Mouse (Mus musculus) embryonic facial prominence, embryonic 11.5 days (tissue): ENCODE results near the gene Sdk1. TPM values are rescaled to one million over a fixed set of nuclear protein-coding genes. Genes with fewer than 3 reads are reported as not detected.

Source experiments
- ATAC-seq: fragments of 200-750 bp; cut with Nextera tagmentation; replicated peaks from 2 replicates; pipeline ENCODE4 v1.8.0; 2017; ENCODE audit warnings: low read depth; ENCODE audit not compliant: insufficient number of reproducible peaks, low FRiP score, low TSS enrichment
- DNase-seq: peaks from one replicate; pipeline ENCODE4 v3.0.0-alpha.2; 2015; ENCODE audit warnings: low spot score
- H3K27ac ChIP-seq: fragments of 300-500 bp; sonication (generic); replicated peaks from 2 replicates; pipeline ENCODE4 v1.5.1; 2014; ENCODE audit warnings: mild to moderate bottlenecking, low read depth, low read length, control low read depth
- H3K27me3 ChIP-seq: fragments of 300-500 bp; sonication (generic); 2 replicates; pipeline ENCODE4 v1.6.1; 2014; ENCODE audit warnings: mild to moderate bottlenecking, low read length, moderate library complexity, mixed read lengths; ENCODE audit not compliant: control insufficient read depth, insufficient read depth
- H3K36me3 ChIP-seq: fragments of 300-500 bp; sonication (generic); replicated peaks from 2 replicates; pipeline ENCODE4 v1.6.1; 2014; ENCODE audit warnings: low read depth, mild to moderate bottlenecking, low read length, moderate library complexity, mixed read lengths; ENCODE audit not compliant: control insufficient read depth, insufficient read depth
- H3K4me1 ChIP-seq: fragments of 300-500 bp; sonication (generic); 2 replicates; pipeline ENCODE4 v1.6.1; 2014; ENCODE audit warnings: low read length, mixed read lengths; ENCODE audit not compliant: control insufficient read depth, insufficient read depth
- H3K4me2 ChIP-seq: fragments of 300-500 bp; sonication (generic); 2 replicates; pipeline ENCODE4 v1.6.1; 2014; ENCODE audit warnings: low read depth, mild to moderate bottlenecking, control low read depth, low read length, moderate library complexity
- H3K4me3 ChIP-seq: fragments of 300-500 bp; sonication (generic); 2 replicates; pipeline ENCODE4 v1.5.1; 2014; ENCODE audit warnings: low read depth, low read length, control low read depth
- H3K9ac ChIP-seq: fragments of 300-500 bp; sonication (generic); replicated peaks from 2 replicates; pipeline ENCODE4 v1.6.1; 2014; ENCODE audit warnings: mild to moderate bottlenecking, control low read depth, low read length
- H3K9me3 ChIP-seq: fragments of 300-500 bp; sonication (generic); replicated peaks from 2 replicates; pipeline ENCODE4 v1.6.1; 2016; ENCODE audit warnings: mild to moderate bottlenecking, low read length, inconsistent platforms, mixed read lengths; ENCODE audit not compliant: control insufficient read depth
- WGBS: fragments of 180-500 bp; shearing (Covaris S2); extraction: QIAGEN DNeasy Blood & Tissue Kit; methylation state at CpG from one replicate; pipeline ENCODE4 v1.1.7; 2014; 5-methylcytosine and 5-hydroxymethylcytosine counted together
- polyA plus RNA-seq: library from polyadenylated mRNA; unstranded; fragments of >200 nt; fragmentation: Nextera tagmentation; extraction: Ambion mirVana; gene quantifications from 2 replicates; pipeline ENCODE4 v1.2.1, GENCODE M21; 2014

Gene Sdk1
- polyA plus RNA-seq, 1 experiment from 2014 or later = 1.2 TPM

DNA sequence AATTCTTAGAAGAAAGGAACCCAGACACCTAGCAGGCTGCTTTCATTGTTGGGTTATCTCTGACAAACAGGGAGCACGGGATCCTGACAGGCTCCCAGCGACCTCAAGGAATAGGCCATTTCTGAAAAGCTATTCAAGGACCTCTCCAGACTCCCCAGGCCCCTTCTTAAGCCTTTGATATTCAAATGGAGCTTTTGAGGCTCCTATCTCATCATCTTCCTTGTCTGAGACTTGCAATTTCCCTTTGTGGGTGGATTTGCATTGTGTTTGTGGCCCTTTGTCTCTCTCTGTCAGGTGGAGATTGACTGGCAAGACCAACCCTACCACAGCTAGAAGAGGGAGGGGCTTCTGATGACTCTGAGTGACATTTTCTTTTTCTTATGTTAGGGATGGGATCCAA lies 888.7 kb downstream of the Sdk1 start:
- no peaks in the 10 kb centered on the region for H3K27me3 ChIP-seq
- DNase-seq (no peak), ATAC-seq (no peak)
- H3K4me2 ChIP-seq = no peak overlapping the region
- H3K36me3 ChIP-seq = no peaks in the 10 kb centered on the region
- H3K4me1 ChIP-seq = no peaks in the 10 kb centered on the region
- 9% methylated on average over 2 of the region's 2 CpGs for WGBS
- no peak overlapping the region for H3K27ac ChIP-seq
- H3K9ac ChIP-seq = no peak overlapping the region
- H3K4me3 ChIP-seq = no peak overlapping the region
- H3K9me3 ChIP-seq = no peaks in the 10 kb centered on the region

- WGBS = 76% methylated on average over 7 of the region's 7 CpGs
- no peaks in the 10 kb centered on the region for H3K36me3 ChIP-seq
- DNase-seq = no peak
- no peak overlapping the region for H3K27ac ChIP-seq
- H3K9ac ChIP-seq = no peak overlapping the region
- H3K4me1 ChIP-seq = no peaks in the 10 kb centered on the region
- no peaks in the 10 kb centered on the region for H3K9me3 ChIP-seq
- no peak overlapping the region for H3K4me3 ChIP-seq
- ATAC-seq = no peak
- no peaks in the 10 kb centered on the region for H3K27me3 ChIP-seq
- H3K4me2 ChIP-seq = no peak overlapping the region
Measured at GRCm38 (mm10) chr5:142139978-142140377, 898.7 kb downstream of the Sdk1 start.

DNA sequence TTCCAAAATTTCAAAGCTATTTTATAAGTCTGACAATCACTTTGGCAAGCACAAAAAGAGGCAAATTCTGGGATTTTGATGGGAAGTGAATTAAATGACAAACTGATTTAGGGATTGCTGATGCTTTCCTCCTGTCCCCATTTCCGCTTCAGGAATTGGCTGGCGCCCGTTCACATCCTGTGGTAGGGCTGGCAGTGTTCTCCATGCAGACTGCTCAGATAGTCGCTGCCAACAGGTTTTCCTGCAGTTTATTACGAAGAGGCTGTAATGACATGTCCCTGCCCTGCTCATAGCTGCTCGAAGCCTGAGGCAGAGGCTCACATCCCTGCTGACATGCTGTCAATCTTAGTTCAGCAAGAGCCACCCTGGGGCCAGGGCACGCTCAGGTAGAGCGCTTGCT lies 908.3 kb downstream of the Sdk1 start:
- H3K9me3 ChIP-seq = no peaks in the 10 kb centered on the region
- whole genome bisulfite sequencing = 82% methylated on average over 8 of the region's 8 CpGs
- no peaks in the 10 kb centered on the region for H3K36me3 ChIP-seq
- no peaks in the 10 kb centered on the region for H3K4me1 ChIP-seq
- ATAC-seq = no peak
- no peak for DNase-seq
- H3K4me2 ChIP-seq = no peak overlapping the region
- H3K27ac ChIP-seq = no peak overlapping the region
- no peaks in the 10 kb centered on the region for H3K27me3 ChIP-seq
- H3K9ac ChIP-seq = no peak overlapping the region
- H3K4me3 ChIP-seq = no peak overlapping the region

GRCm38 (mm10) chr5:142150756-142151155 lies 909.5 kb downstream of the Sdk1 start:
- no peaks in the 10 kb centered on the region for H3K9me3 ChIP-seq
- WGBS = 93% methylated on average over 4 of the region's 4 CpGs
- H3K9ac ChIP-seq = no peak overlapping the region
- H3K27ac ChIP-seq = no peak overlapping the region
- no peak overlapping the region for H3K4me3 ChIP-seq
- H3K4me2 ChIP-seq = no peak overlapping the region
- no peaks in the 10 kb centered on the region for H3K4me1 ChIP-seq
- ATAC-seq (no peak), DNase-seq (no peak)
- no peaks in the 10 kb centered on the region for H3K36me3 ChIP-seq
- no peaks in the 10 kb centered on the region for H3K27me3 ChIP-seq

DNA sequence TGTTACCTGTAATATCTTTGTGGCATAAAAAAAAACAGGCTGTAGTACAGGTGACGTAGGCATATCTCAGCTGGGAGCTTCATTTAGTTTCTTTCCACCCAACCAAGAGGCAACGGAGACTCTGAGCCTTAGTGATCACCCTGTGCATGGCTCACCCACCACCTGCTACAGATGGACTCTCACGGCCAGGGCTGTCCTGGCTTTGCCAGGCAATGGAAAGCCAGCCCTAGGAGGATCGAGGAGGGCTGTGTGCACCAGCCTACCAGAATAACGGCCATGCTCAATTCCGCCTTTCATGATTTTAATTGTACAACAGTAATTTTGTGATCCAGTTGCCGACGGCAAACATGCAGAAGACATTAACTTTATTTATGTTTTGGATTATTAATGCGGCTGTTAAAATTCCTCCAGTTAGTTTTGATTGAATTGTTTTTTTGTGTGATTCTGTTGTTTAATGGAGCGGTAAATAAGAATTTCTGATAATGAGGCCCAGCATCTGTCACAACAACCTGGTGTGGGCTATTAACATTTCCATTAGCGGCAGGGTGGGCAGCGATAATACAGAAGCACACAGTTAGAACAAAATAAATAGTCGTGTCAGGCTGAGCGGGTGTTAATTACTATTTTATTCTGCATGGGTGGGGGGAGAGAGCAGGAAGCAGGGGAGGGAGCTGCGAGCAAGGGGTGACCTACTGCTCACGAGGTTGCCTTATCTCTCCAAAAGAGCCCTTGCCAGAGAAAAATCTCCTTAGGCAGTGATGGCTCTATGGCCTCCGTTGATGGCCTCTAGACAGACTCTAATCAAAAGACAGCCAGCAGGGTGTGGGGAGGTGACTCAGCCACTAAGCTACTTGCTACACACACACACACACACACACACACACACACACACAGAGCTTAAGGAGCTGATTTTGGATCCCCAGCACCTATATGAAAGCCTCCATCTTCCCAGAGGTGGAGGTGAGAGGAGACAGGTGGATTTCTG lies 915.9 kb downstream of the Sdk1 start:
- H3K36me3 ChIP-seq = no peaks in the 10 kb centered on the region
- no peak overlapping the region for H3K4me2 ChIP-seq
- DNase-seq = no peak
- H3K4me3 ChIP-seq = no peak overlapping the region
- WGBS = 85% methylated on average over 17 of the region's 17 CpGs
- no peak overlapping the region for H3K27ac ChIP-seq
- no peak overlapping the region for H3K9ac ChIP-seq
- ATAC-seq = no peak
- H3K9me3 ChIP-seq = no peaks in the 10 kb centered on the region
- no peaks in the 10 kb centered on the region for H3K27me3 ChIP-seq
- no peaks in the 10 kb centered on the region for H3K4me1 ChIP-seq

GRCm38 (mm10) chr5:142163483-142163882 lies 922.2 kb downstream of the Sdk1 start:
- no peak for ATAC-seq

GRCm38 (mm10) chr5:142173636-142174035 lies 932.3 kb downstream of the Sdk1 start:
- WGBS = 94% methylated on average over 4 of the region's 4 CpGs
- H3K4me3 ChIP-seq = no peak overlapping the region
- no peaks in the 10 kb centered on the region for H3K4me1 ChIP-seq
- DNase-seq = no peak
- no peaks in the 10 kb centered on the region for H3K9me3 ChIP-seq
- ATAC-seq = no peak
- H3K36me3 ChIP-seq = no peaks in the 10 kb centered on the region
- H3K9ac ChIP-seq = no peak overlapping the region
- no peaks in the 10 kb centered on the region for H3K27me3 ChIP-seq
- H3K4me2 ChIP-seq = no peak overlapping the region
- H3K27ac ChIP-seq = no peak overlapping the region

More at GRCm38 (mm10) chr5:142163483-142163882, 922.2 kb downstream of the Sdk1 start:
- Histone ChIP-seq H3K4me3 (no peak overlapping the region), H3K36me3 (no peaks in the 10 kb centered on the region), H3K27me3 (no peaks in the 10 kb centered on the region), H3K27ac (no peak overlapping the region), H3K9ac (no peak overlapping the region), H3K4me1 (no peaks in the 10 kb centered on the region), H3K4me2 (no peak overlapping the region), H3K9me3 (no peaks in the 10 kb centered on the region)
- DNase-seq = no peak
- 82% methylated on average over 4 of the region's 4 CpGs for WGBS

- ATAC-seq (no peak), DNase-seq (no peak)
- 84% methylated on average over 8 of the region's 8 CpGs for WGBS
- H3K4me2 ChIP-seq = no peak overlapping the region
- no peak overlapping the region for H3K9ac ChIP-seq
- no peak overlapping the region for H3K4me3 ChIP-seq
- H3K36me3 ChIP-seq = no peaks in the 10 kb centered on the region
- no peaks in the 10 kb centered on the region for H3K4me1 ChIP-seq
- no peaks in the 10 kb centered on the region for H3K9me3 ChIP-seq
- H3K27me3 ChIP-seq = no peaks in the 10 kb centered on the region
- no peak overlapping the region for H3K27ac ChIP-seq
Measured at GRCm38 (mm10) chr5:142178164-142178563, 936.9 kb downstream of the Sdk1 start.
